Mouse (Mus musculus) myocyte (in vitro differentiated cells): ENCODE measurements around the gene Abca3.

ENCODE experiments used
- CEBPB ChIP-seq: IDR thresholded peaks from 2 replicates; pipeline ENCODE4 v1.6.1; 2011; ENCODE audit warnings: mild to moderate bottlenecking, moderate library complexity; ENCODE audit not compliant: poor library complexity, insufficient read depth, severe bottlenecking
- E2F4 ChIP-seq: IDR thresholded peaks from one replicate; pipeline ENCODE4 v1.6.1; 2011; ENCODE audit warnings: mild to moderate bottlenecking, control low read depth, moderate library complexity; ENCODE audit not compliant: insufficient read depth
- MAX ChIP-seq: IDR thresholded peaks from one replicate; pipeline ENCODE4 v1.6.1; 2011; ENCODE audit warnings: low read depth, mild to moderate bottlenecking, control low read depth
- MYOD1 ChIP-seq, 3 experiments: IDR thresholded peaks; one replicate each; pipeline ENCODE4 v1.6.1; 2011; ENCODE audit warnings: control low read depth in 2 of 3, low read depth in 2 of 3, mild to moderate bottlenecking in 2 of 3, moderate library complexity in 1 of 3; ENCODE audit not compliant: insufficient read length in 2 of 3, control insufficient read depth in 1 of 3
- MYOG ChIP-seq, 3 experiments: IDR thresholded peaks; one replicate each; pipeline ENCODE4 v1.6.1; 2011; ENCODE audit warnings: control low read depth in 2 of 3, low read depth in 2 of 3, mild to moderate bottlenecking in 2 of 3; ENCODE audit not compliant: insufficient read length in 2 of 3, control insufficient read depth in 1 of 3, insufficient read depth in 1 of 3
- POLR2A ChIP-seq: IDR thresholded peaks from one replicate; pipeline ENCODE4 v1.6.1; 2011; ENCODE audit warnings: low read depth, mild to moderate bottlenecking, control low read depth, moderate library complexity; ENCODE audit not compliant: insufficient read length
- POLR2AphosphoS2 ChIP-seq: IDR thresholded peaks from one replicate; pipeline ENCODE4 v1.6.1; 2011; ENCODE audit warnings: low read depth, control low read depth; ENCODE audit not compliant: insufficient read length
- REST ChIP-seq: IDR thresholded peaks from one replicate; pipeline ENCODE4 v1.6.1; 2011; ENCODE audit warnings: mild to moderate bottlenecking, control low read depth, moderate library complexity; ENCODE audit not compliant: insufficient read depth, insufficient read length
- SRF ChIP-seq: IDR thresholded peaks from one replicate; pipeline ENCODE4 v1.6.1; 2011; ENCODE audit warnings: low read depth; ENCODE audit not compliant: control insufficient read depth, insufficient read length
- TCF12 ChIP-seq: IDR thresholded peaks from one replicate; pipeline ENCODE4 v1.6.1; 2011; ENCODE audit warnings: mild to moderate bottlenecking, control low read depth; ENCODE audit not compliant: poor library complexity, insufficient read depth, severe bottlenecking
- TCF3 ChIP-seq: IDR thresholded peaks from one replicate; pipeline ENCODE4 v1.6.1; 2011; ENCODE audit warnings: low read depth, control low read depth; ENCODE audit not compliant: insufficient read length
- USF1 ChIP-seq: IDR thresholded peaks from one replicate; pipeline ENCODE4 v1.6.1; 2011; ENCODE audit warnings: low read depth, mild to moderate bottlenecking, control low read depth, moderate library complexity

GRCm38 (mm10) chr17:24388711-24389110 is 37.0 kb downstream of the Abca3 start:
- TF ChIP-seq POLR2A (no peak), REST (no peak), E2F4 (no peak), TCF12 (no peak), POLR2AphosphoS2 (no peak), MAX (no peak), USF1 (no peak), CEBPB (no peak), MYOG (IDR thresholded peaks at IDR 0.05; ENCODE audit: control insufficient read depth in 1 of 3, insufficient read depth in 1 of 3, insufficient read length in 2 of 3, low read depth in 2 of 3) (no peak), TCF3 (no peak), SRF (no peak), MYOD1 (IDR thresholded peaks at IDR 0.05; ENCODE audit: control insufficient read depth in 1 of 3, insufficient read length in 2 of 3, low read depth in 2 of 3) (no peak)
